Mouse (Mus musculus): ENCODE measurements around the gene Prkd3.

Gene Prkd3

GRCm38 (mm10) chr17:79013625-79014024 is 7.0 kb downstream of the Prkd3 start:
- in situ Hi-C loops (cut with MboI, MseI), result no loop called here

GRCm38 (mm10) chr17:78999745-79000270 is 20.8 kb downstream of the Prkd3 start:
- in situ Hi-C loops (cut with MboI, MseI), result no loop called here

- in situ Hi-C loops (cut with MboI, MseI), result no loop called here
These were observed 21.4 kb downstream of the Prkd3 start for GRCm38 (mm10) chr17:78999189-78999588.

- in situ Hi-C loops (cut with MboI, MseI), result no loop called here
These were observed 22.5 kb downstream of the Prkd3 start for GRCm38 (mm10) chr17:78998130-78998529.

GRCm38 (mm10) chr17:78994931-78995820 is 25.4 kb downstream of the Prkd3 start:
- in situ Hi-C loops (cut with MboI, MseI), result no loop called here

GRCm38 (mm10) chr17:78994382-78994781 is 26.2 kb downstream of the Prkd3 start:
- in situ Hi-C loops (cut with MboI, MseI), result no loop called here

GRCm38 (mm10) chr17:78993670-78994069 is 26.9 kb downstream of the Prkd3 start:
- in situ Hi-C loops (cut with MboI, MseI), result no loop called here

- in situ Hi-C loops (cut with MboI, MseI), result no loop called here
These were observed 28.2 kb downstream of the Prkd3 start for GRCm38 (mm10) chr17:78992303-78993027.

- in situ Hi-C loops (cut with MboI, MseI), result no loop called here
These were observed 29.1 kb downstream of the Prkd3 start for GRCm38 (mm10) chr17:78991549-78991948.

GRCm38 (mm10) chr17:78989015-78989414 is 31.6 kb downstream of the Prkd3 start:
- in situ Hi-C loops (cut with MboI, MseI), result no loop called here

- in situ Hi-C loops (cut with MboI, MseI), result no loop called here
These were observed 36.9 kb downstream of the Prkd3 start for GRCm38 (mm10) chr17:78983736-78984135.

GRCm38 (mm10) chr17:78983166-78983565 is 37.5 kb downstream of the Prkd3 start:
- in situ Hi-C loops (cut with MboI, MseI), result no loop called here

- in situ Hi-C loops (cut with MboI, MseI), result no loop called here
These were observed 52.1 kb downstream of the Prkd3 start for GRCm38 (mm10) chr17:78968500-78968899.

GRCm38 (mm10) chr17:78966092-78966883 is 54.3 kb downstream of the Prkd3 start:
- in situ Hi-C loops (cut with MboI, MseI), result no loop called here

GRCm38 (mm10) chr17:78964387-78964786 is 56.2 kb downstream of the Prkd3 start:
- in situ Hi-C loops (cut with MboI, MseI), result no loop called here

GRCm38 (mm10) chr17:78959473-78959872 is 61.1 kb downstream of the Prkd3 start:
- in situ Hi-C loops (cut with MboI, MseI), result no loop called here

- in situ Hi-C loops (cut with MboI, MseI), result no loop called here
These were observed 67.4 kb downstream of the Prkd3 start for GRCm38 (mm10) chr17:78953240-78953639.

- in situ Hi-C loops (cut with MboI, MseI), result no loop called here
These were observed 68.5 kb downstream of the Prkd3 start for GRCm38 (mm10) chr17:78952070-78952469.

- in situ Hi-C loops (cut with MboI, MseI), result no loop called here
These were observed 69.4 kb downstream of the Prkd3 start for GRCm38 (mm10) chr17:78951225-78951624.

GRCm38 (mm10) chr17:78942579-78942978 is 78.0 kb downstream of the Prkd3 start:
- in situ Hi-C loops (cut with MboI, MseI), result no loop called here

GRCm38 (mm10) chr17:78938927-78939326 is 81.7 kb downstream of the Prkd3 start:
- in situ Hi-C loops (cut with MboI, MseI), result loop anchor here (5.0 kb wide), 1 partner anchor 202 kb away; the partner anchor contains the start of gene Strn

Data from T-helper 1 cell (primary cell).